Mouse (Mus musculus) kidney, adult 8-10 months (tissue): Measurements from ENCODE around the gene Gm5926.
"Not testable (repeated sequence)": the region's sequence is repeated elsewhere in the genome, so short reads cannot be mapped to it uniquely, and the experiment has no call there.

Experiments used
- DNase-seq, 2 experiments: peaks; one replicate each; pipeline ENCODE4 v3.0.0; 2022

Gm5926 gene

DNA sequence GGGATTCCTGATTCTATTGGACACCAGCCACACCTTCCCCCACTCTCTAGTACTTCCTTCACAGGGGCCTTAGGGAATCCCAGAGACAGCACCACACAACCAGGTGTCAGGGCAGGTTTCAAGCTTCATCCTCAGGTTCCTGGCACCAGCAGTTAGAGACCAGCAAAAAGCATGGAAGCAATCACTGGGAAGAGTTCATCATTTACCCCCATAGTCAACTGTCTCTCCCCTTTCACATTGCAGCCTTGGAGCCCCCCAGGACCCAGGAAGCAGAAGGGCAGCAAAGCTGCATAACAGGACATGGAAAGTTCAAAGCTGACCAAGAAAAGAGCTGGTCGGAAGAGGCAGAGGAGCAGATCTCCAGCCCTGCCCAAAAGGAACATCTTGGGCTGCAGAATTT, at the start of gene Gm5926:
Gene Gm5926 (plus strand): TSS at position 301 of the 400 bp plus-strand sequence.
- not testable (repeated sequence) for DNase-seq

DNA sequence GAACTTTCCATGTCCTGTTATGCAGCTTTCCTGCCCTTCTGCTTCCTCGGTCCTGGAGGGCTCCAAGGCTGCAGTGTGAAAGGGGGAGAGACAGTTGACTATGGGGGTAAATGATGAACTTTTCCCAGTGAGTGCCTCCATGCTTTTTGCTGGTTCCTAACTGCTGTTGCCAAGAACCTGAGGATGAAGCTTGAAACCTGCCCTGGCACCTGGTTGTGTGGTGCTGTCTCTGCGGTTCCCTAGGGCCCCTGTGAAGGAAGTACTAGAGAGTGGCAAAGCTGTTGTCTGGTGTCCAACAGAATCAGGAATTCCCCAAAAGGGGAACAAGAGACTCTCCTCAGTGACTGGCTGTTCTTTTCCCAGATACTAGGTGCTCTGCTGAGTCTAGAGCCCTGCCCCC, 49.5 kb upstream of the Gm5926 start:
- DNase-seq: not testable (repeated sequence)

DNA sequence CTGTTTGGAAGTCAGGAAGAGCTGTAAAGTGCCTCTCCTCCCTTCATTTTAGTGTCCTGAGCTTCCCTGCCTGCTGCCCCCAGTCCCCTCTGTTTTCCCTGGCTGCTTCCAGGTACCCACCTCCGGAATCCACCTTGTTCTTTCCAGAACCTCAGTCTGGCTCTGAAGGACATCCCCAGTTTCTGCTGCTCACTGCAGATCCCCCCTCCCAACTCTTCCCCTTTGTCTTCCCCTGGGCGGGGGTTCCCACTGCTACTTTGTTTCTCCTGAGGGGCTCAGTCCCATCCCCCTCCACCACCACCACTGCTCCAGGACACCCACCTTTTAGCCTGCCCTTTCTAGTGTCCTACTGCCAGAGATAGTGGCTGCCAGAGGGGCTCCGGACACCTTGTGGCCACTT, 49.1 kb upstream of the Gm5926 start:
- not testable (repeated sequence) for DNase-seq
